Mouse (Mus musculus): Measurements from ENCODE around the gene Prr14l. TPM values are rescaled to one million over a fixed set of nuclear protein-coding genes. Genes with fewer than 3 reads are reported as not detected.

Prr14l gene
- polyA plus RNA-seq (2015; fragmentation: Nextera tagmentation; extraction: Ambion mirVana) = 10.3 and 16.3 TPM in 2 replicates

- Histone ChIP-seq H3K4me3 (replicated peaks; ENCODE audit: low read length) (peak within 1 kb of the TSS; percentile 96), H3K27me3 (ENCODE audit: control insufficient read depth, insufficient read depth, low read length) (no peaks in the 10 kb centered on the region), H3K4me1 (ENCODE audit: control insufficient read depth, insufficient read depth, low read length) (peaks cover 14% of the 10 kb centered on the region; the same call in 1 of the 2 replicates), H3K36me3 (ENCODE audit: control insufficient read depth, insufficient read depth, low read length) (0 out of 2 replicates have a peak, but pooled peaks cover 3% of the 10 kb centered on the region), H3K9ac (ENCODE audit: low read length) (peak within 1 kb of the TSS; percentile 99), H3K9me3 (replicated peaks; ENCODE audit: control insufficient read depth, low read length) (no peaks in the 10 kb centered on the region), H3K4me2 (ENCODE audit: low read depth, low read length) (peak within 1 kb of the TSS; percentile 59), H3K27ac (ENCODE audit: low read length) (peak within 1 kb of the TSS; percentile 89)
- ATAC-seq (ENCODE audit: insufficient read depth, low FRiP score) = peak; percentile 98
- WGBS = 0% methylated on average over 51 of the region's 51 CpGs
Observed at GRCm38 (mm10) chr5:32853731-32854507, at the start of gene Prr14l. Prr14l (minus strand) TSS chr5:32854256.

- Histone ChIP-seq H3K4me3 (replicated peaks; ENCODE audit: low read length) (no peak overlapping the region), H3K36me3 (ENCODE audit: control insufficient read depth, insufficient read depth, low read length) (peaks cover 3% of the 10 kb centered on the region; the same call in 1 of the 2 replicates), H3K9ac (ENCODE audit: low read length) (no peak overlapping the region), H3K27ac (ENCODE audit: low read length) (no peak overlapping the region), H3K27me3 (ENCODE audit: control insufficient read depth, insufficient read depth, low read length) (no peaks in the 10 kb centered on the region), H3K4me2 (ENCODE audit: low read depth, low read length) (no peak overlapping the region), H3K9me3 (replicated peaks; ENCODE audit: control insufficient read depth, low read length) (no peaks in the 10 kb centered on the region), H3K4me1 (ENCODE audit: control insufficient read depth, insufficient read depth, low read length) (no peaks in the 10 kb centered on the region)
- WGBS = 73% methylated on average over 3 of the region's 3 CpGs
- no peak for ATAC-seq (ENCODE audit: insufficient read depth, low FRiP score)
Observed at GRCm38 (mm10) chr5:32886739-32887138, 32.7 kb upstream of the Prr14l start.

- no peak overlapping the region for H3K9ac ChIP-seq (ENCODE audit: low read length)
- no peaks in the 10 kb centered on the region for H3K27me3 ChIP-seq (ENCODE audit: control insufficient read depth, insufficient read depth, low read length)
- 92% methylated on average over 5 of the region's 5 CpGs for WGBS
Observed at GRCm38 (mm10) chr5:32872346-32872745, 18.3 kb upstream of the Prr14l start.

GRCm38 (mm10) chr5:32869389-32870024, 15.5 kb upstream of the Prr14l start:
- no peak for ATAC-seq (ENCODE audit: insufficient read depth, low FRiP score)
- Histone ChIP-seq H3K36me3 (ENCODE audit: control insufficient read depth, insufficient read depth, low read length) (peaks cover 4% of the 10 kb centered on the region), H3K9me3 (replicated peaks; ENCODE audit: control insufficient read depth, low read length) (no peaks in the 10 kb centered on the region), H3K4me3 (replicated peaks; ENCODE audit: low read length) (no peak overlapping the region), H3K27me3 (ENCODE audit: control insufficient read depth, insufficient read depth, low read length) (no peaks in the 10 kb centered on the region), H3K4me2 (ENCODE audit: low read depth, low read length) (no peak overlapping the region), H3K4me1 (ENCODE audit: control insufficient read depth, insufficient read depth, low read length) (peaks cover 4% of the 10 kb centered on the region; the same call in 1 of the 2 replicates), H3K27ac (ENCODE audit: low read length) (no peak overlapping the region), H3K9ac (ENCODE audit: low read length) (no peak overlapping the region)
- WGBS = 95% methylated on average over 5 of the region's 5 CpGs

More at GRCm38 (mm10) chr5:32872346-32872745, 18.3 kb upstream of the Prr14l start:
- Histone ChIP-seq H3K4me3 (replicated peaks; ENCODE audit: low read length) (no peak overlapping the region), H3K9me3 (replicated peaks; ENCODE audit: control insufficient read depth, low read length) (no peaks in the 10 kb centered on the region), H3K27ac (ENCODE audit: low read length) (no peak overlapping the region), H3K36me3 (ENCODE audit: control insufficient read depth, insufficient read depth, low read length) (peaks cover 5% of the 10 kb centered on the region), H3K4me2 (ENCODE audit: low read depth, low read length) (no peak overlapping the region), H3K4me1 (ENCODE audit: control insufficient read depth, insufficient read depth, low read length) (no peaks in the 10 kb centered on the region)
- no peak for ATAC-seq (ENCODE audit: insufficient read depth, low FRiP score)

GRCm38 (mm10) chr5:32863253-32864228, 9.5 kb upstream of the Prr14l start, which contains the start of gene Depdc5:
Depdc5 (plus strand) TSS chr5:32863701.
- H3K9me3 ChIP-seq (replicated peaks; ENCODE audit: control insufficient read depth, low read length) = no peaks in the 10 kb centered on the region
- H3K4me2 ChIP-seq (ENCODE audit: low read depth, low read length) = peak within 1 kb of the TSS; percentile 83
- peak within 1 kb of the TSS; percentile 90 for H3K27ac ChIP-seq (ENCODE audit: low read length)
- peaks cover 4% of the 10 kb centered on the region; the same call in 1 of the 2 replicates for H3K36me3 ChIP-seq (ENCODE audit: control insufficient read depth, insufficient read depth, low read length)
- no peaks in the 10 kb centered on the region for H3K27me3 ChIP-seq (ENCODE audit: control insufficient read depth, insufficient read depth, low read length)
- peak; percentile 100 for ATAC-seq (ENCODE audit: insufficient read depth, low FRiP score)
- H3K4me3 ChIP-seq (replicated peaks; ENCODE audit: low read length) = peak within 1 kb of the TSS; percentile 78
- peak within 1 kb of the TSS; percentile 88 for H3K9ac ChIP-seq (ENCODE audit: low read length)
- WGBS = under 1% methylated on average over 63 of the region's 64 CpGs
- peaks cover 11% of the 10 kb centered on the region; the same call in 1 of the 2 replicates for H3K4me1 ChIP-seq (ENCODE audit: control insufficient read depth, insufficient read depth, low read length)

- 55% methylated on average over 6 of the region's 6 CpGs for WGBS
- Histone ChIP-seq H3K4me2 (ENCODE audit: low read depth, low read length) (peak overlapping the region; percentile 69), H3K4me1 (ENCODE audit: control insufficient read depth, insufficient read depth, low read length) (peaks cover 11% of the 10 kb centered on the region; the same call in 1 of the 2 replicates), H3K9me3 (replicated peaks; ENCODE audit: control insufficient read depth, low read length) (no peaks in the 10 kb centered on the region), H3K27me3 (ENCODE audit: control insufficient read depth, insufficient read depth, low read length) (no peaks in the 10 kb centered on the region), H3K36me3 (ENCODE audit: control insufficient read depth, insufficient read depth, low read length) (peaks cover 4% of the 10 kb centered on the region; the same call in 1 of the 2 replicates), H3K4me3 (replicated peaks; ENCODE audit: low read length) (no peak overlapping the region), H3K9ac (ENCODE audit: low read length) (no peak overlapping the region), H3K27ac (ENCODE audit: low read length) (peak overlapping the region; percentile 90; the same call in 1 of the 2 replicates)
- ATAC-seq (ENCODE audit: insufficient read depth, low FRiP score) = no peak
Observed at GRCm38 (mm10) chr5:32862469-32863132, 8.5 kb upstream of the Prr14l start.

GRCm38 (mm10) chr5:32861082-32861481, 7.0 kb upstream of the Prr14l start:
- no peak overlapping the region for H3K4me2 ChIP-seq (ENCODE audit: low read depth, low read length)
- no peaks in the 10 kb centered on the region for H3K27me3 ChIP-seq (ENCODE audit: control insufficient read depth, insufficient read depth, low read length)
- H3K4me1 ChIP-seq (ENCODE audit: control insufficient read depth, insufficient read depth, low read length) = peaks cover 11% of the 10 kb centered on the region; the same call in 1 of the 2 replicates
- no peaks in the 10 kb centered on the region for H3K9me3 ChIP-seq (replicated peaks; ENCODE audit: control insufficient read depth, low read length)
- H3K4me3 ChIP-seq (replicated peaks; ENCODE audit: low read length) = no peak overlapping the region
- H3K36me3 ChIP-seq (ENCODE audit: control insufficient read depth, insufficient read depth, low read length) = no peaks in the 10 kb centered on the region
- 86% methylated on average over 1 of the region's 1 CpGs for WGBS
- ATAC-seq (ENCODE audit: insufficient read depth, low FRiP score) = no peak
- H3K9ac ChIP-seq (ENCODE audit: low read length) = no peak overlapping the region
- no peak overlapping the region for H3K27ac ChIP-seq (ENCODE audit: low read length)

- Histone ChIP-seq H3K27ac (ENCODE audit: low read length) (peak overlapping the region; percentile 79), H3K27me3 (ENCODE audit: control insufficient read depth, insufficient read depth, low read length) (no peaks in the 10 kb centered on the region), H3K36me3 (ENCODE audit: control insufficient read depth, insufficient read depth, low read length) (no peaks in the 10 kb centered on the region), H3K4me3 (replicated peaks; ENCODE audit: low read length) (peak overlapping the region; percentile 59), H3K4me2 (ENCODE audit: low read depth, low read length) (peak overlapping the region; percentile 69), H3K9ac (ENCODE audit: low read length) (peak overlapping the region; percentile 73), H3K9me3 (replicated peaks; ENCODE audit: control insufficient read depth, low read length) (no peaks in the 10 kb centered on the region), H3K4me1 (ENCODE audit: control insufficient read depth, insufficient read depth, low read length) (0 out of 2 replicates have a peak, but pooled peaks cover 3% of the 10 kb centered on the region)
- ATAC-seq (ENCODE audit: insufficient read depth, low FRiP score) = no peak
- 2% methylated on average over 6 of the region's 6 CpGs for WGBS
Observed at GRCm38 (mm10) chr5:32857781-32858220, 3.7 kb upstream of the Prr14l start.
